Mouse (Mus musculus) gastrocnemius, postnatal 36 days (tissue): ENCODE data around the gene B3galt6. TPM values are rescaled to one million over a fixed set of nuclear protein-coding genes. Genes with fewer than 3 reads are reported as not detected.

Experiments used
- DNase-seq, 2 experiments: peaks; one replicate each; pipeline ENCODE4 v3.0.0; 2022
- intact Hi-C: fragments of 180-260 bp; cut with DNase I; formaldehyde crosslinking; loops from one replicate; pipeline ENCODE4 v1.15.1; 2025
- total RNA-seq, 2 experiments: library from RNA; stranded (reverse); gene quantifications; 2 replicates each; pipeline ENCODE4 v1.2.3; 2021

Gene B3galt6
- total RNA-seq, 2 experiments from 2014 or later, result 1.1 to 1.5 TPM

DNA sequence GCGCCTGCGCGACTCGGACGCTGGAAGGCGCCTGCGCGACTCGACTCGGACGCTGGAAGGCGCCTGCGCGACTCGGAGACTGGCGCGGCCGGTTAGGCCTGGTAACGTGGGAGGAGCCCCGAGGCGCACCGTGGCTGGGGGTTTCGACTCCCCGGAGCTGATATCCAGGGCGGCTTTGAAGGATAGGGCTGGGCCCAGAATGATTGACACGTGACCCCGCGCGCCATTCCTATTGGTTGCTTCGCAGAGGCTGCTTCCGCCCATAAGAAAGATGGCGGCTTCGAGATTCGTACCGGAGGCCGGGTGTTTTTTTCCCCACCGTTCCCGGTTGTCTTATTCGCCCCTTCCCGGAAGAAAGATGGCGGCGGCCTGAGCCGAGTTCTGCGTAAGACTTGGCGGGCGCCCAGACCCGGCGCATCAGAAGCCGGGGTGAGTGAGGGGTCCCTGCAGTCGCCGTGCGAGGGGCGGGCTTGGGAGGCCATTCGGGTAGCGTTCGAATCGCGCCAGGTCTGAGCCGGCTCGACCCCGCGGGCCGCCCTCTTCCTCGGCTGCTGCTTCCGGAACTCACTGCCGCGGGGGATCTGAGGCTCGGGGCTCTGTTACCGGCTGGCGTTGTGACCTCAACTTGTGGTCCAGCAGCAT, 578 bp upstream of the B3galt6 start:
- intact Hi-C loops, result loop anchor here (5.0 kb wide), 2 partner anchors 36 to 39 kb away; no protein-coding TSS in a partner anchor
- DNase-seq, result peak in 1 of 2 experiments; percentile 99

DNA sequence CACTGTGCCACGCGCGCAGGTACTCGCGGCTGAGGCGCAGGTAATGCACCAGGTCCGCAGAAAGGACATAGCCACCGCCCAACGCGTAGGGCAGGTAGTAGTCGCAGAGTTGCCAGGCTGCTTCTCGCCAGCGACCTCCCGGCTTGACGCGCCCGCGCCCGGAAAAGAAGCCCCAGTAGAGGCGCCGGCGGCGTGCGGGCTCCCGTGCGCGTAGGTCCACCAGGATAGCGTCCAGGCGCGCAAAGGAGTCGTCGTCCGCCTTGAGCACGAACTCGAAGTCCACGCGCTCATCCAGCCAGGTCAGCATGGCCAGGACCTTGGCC, 580 bp downstream of the B3galt6 start:
- DNase-seq, result no peak
- intact Hi-C loops, result loop anchor here (5.0 kb wide), 2 partner anchors 35 to 40 kb away; no protein-coding TSS in a partner anchor

DNA sequence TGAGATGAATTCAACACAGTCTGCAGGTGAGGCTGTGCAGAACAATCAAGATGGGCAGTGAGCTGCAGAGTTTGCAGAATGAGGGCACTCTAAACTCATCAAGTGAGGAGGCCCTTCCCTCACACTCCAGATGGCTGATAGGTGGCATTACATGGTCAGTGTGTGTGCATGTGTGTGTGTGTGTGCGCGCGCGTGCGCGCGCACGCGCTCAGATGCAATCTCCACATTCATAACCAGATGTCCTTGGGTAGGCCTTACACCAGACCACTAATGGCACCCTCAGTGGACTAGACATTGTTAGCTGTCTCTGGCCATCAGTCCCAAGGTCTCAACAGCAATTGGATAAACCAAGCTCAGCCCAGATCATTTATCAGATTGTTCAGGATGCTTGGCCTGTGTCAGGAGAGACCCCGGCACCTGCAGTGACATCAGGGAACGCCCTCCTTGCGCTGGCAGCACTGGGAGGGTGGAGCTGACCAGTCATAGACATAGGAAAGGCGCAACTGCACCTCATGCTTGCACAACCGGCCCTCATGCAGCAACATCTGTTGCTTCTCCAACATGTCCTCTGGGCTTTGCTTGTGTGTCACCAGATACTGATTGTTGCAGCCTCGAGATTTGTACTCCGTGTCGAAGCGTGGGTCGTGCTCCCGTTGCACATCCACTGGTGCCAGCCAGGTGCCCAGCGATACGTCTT, 1.1 kb downstream of the B3galt6 start:
- intact Hi-C loops, result loop anchor here (5.0 kb wide), 2 partner anchors 34 to 41 kb away; no protein-coding TSS in a partner anchor

DNA sequence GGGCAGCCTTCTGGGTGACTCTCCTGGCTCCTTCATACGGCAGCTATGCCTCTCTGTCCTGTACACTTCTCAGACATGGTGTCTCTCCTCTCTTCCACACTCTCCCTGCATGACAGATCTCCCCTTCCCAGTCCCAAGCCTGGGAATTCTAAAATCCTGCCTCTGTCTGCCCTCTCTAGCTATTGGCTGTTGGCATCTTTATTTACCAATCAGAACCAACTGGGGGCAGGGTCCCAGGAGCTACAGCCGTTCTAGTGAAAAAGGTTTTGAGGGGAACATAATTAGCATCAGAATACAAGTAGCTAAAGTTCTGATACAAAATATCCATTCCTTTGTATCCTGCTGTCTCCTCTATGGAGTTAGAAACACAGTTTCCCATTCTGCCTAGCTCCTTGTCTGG, 8.7 kb downstream of the B3galt6 start:
- DNase-seq, result no peak
- intact Hi-C loops, result no loop called here

More for the DNA sequence above, 1.1 kb downstream of the B3galt6 start:
- DNase-seq, result no peak

DNA sequence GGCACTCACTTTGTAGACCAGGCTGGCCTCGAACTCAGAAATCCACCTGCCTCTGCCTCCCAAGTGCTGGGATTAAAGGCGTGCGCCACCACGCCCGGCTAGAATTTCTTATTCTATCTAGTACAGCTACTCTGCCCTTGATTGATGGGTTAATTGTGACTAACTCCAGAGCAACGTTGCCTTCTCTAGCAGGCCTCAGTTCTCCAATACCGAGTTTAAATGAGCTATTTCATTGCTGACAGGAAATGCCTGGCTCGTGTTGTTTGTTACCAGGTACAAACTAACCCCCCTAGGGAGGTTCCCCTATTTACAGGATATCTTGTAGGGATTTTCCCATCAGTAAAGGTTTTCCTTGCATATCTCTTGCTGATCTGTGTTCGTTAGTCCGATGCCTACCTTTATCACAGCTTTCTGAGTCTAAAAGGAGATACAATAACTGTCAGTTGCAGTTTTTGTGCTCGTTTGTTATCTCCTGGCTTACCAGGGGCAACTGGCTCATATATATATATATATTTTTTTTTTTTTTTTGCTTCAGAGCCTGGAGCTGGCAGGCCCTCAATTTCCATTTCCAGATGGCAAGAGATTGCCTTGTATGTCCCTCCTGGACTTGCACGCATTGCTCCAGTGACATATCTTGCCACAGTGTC, 10.9 kb downstream of the B3galt6 start:
- DNase-seq, result no peak
- intact Hi-C loops, result no loop called here

DNA sequence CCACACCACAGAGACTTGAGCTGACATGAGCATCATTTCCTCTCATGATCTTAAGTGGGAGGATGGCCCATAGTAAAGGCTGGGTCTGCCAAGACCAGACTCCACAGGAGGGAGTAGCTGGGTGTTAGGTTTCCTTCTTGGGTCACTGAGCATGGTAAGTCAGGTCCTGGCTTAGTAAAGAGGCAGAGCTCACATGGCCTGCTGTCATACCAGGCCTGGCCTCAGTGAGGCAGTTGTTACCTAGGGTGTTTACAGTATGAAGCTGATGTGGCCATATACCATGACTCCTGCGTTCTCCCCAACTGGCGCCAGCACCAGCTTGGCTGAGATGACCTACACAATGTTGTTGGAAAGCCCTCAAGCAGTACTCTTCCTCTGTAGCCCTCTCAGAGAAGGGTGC, 19.2 kb downstream of the B3galt6 start:
- intact Hi-C loops, result loop anchor here (5.0 kb wide), 1 partner anchor 124 kb away; no protein-coding TSS in a partner anchor
- DNase-seq, result no peak

DNA sequence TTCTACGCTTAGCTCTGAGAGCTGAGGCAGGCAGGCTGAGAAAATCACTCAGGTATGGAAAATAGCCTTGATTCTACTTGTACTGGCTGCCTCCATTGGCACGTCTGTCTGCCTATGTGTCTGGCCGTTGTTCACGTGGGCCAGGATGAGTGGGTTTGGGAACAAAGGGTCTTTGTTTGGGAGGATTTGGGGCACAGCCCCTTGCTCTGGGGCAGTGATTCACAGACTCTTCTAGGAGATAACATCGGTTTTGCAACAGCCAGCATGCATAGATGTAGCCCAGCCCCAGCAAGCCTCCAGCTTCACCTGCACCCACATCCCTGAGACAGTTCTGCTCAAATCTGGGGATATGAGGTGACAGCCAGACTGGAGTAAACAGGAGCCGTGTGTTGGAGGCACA, 19.8 kb downstream of the B3galt6 start:
- intact Hi-C loops, result loop anchor here (5.0 kb wide), 1 partner anchor 125 kb away; no protein-coding TSS in a partner anchor
- DNase-seq, result no peak

DNA sequence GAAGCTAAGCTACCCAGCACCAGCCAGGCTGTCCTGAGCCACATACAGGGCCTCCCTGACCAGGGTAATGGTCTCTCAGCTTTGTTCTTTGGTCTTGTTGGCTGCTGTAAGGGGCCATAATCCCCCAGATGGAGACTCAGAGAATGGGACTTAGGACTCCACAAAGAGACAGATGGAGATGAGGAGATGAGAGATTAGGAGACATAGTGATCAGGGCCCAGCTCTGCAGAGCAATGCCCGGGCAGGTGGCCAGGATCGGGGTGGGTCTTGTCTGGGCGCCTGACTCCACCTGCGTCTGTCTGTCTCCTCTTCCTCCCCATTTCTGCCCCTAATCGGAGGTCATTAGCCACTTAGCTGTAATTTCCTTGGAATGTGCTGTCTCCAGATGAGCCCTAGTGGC, 22.2 kb downstream of the B3galt6 start:
- DNase-seq, result no peak
- intact Hi-C loops, result loop anchor here (5.0 kb wide), 1 partner anchor 127 kb away; no protein-coding TSS in a partner anchor

DNA sequence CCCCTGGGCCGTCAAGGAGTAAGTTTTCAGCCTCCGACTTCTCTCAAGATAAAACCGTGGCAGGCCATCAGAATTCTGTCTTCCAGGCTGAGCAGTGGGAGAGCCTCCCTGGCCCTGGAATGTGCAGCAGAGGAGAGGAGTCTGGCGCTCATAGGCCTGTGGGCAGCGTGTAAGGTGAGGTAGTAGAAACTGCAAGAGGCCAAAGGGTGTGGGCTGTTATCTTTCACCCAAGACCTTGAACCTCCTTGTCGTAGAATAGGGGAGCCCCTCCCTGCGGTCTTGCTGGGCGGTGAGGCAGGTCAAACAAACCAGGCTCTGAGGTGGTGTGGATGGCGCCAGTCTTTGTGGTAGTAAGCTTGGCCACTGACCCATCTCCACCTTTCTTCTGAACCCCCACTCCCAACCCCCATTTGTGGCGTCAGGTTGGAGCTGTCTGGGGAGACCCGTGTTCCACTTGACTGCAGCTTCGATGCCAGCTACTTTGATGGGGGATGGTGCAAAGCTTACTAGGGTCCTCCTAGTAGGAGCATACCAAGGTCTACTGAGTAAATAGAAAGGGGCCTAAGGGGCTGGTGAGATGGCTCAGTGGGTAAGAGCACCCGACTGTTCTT, 23.3 kb downstream of the B3galt6 start:
- DNase-seq, result no peak
- intact Hi-C loops, result no loop called here

DNA sequence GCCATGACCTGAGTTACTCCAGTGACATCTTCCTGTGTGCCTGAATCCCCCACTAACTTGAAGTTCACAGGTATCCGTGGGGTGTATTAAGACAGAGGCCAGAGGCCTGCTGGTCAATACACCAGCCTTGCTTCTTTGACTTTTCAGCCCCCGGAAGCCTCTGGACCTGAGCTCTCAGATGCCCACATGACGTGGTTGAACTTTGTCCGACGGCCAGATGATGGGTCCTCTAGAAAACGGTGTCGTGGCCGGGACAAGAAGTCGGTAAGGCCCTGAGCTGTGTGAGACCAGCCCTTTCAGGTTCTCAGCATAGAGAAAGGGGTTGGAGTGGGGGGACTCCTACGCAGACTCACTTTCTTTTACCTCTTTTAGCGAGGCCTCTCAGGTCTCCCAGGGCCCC, 28.1 kb downstream of the B3galt6 start:
- DNase-seq, result no peak
- intact Hi-C loops, result no loop called here

DNA sequence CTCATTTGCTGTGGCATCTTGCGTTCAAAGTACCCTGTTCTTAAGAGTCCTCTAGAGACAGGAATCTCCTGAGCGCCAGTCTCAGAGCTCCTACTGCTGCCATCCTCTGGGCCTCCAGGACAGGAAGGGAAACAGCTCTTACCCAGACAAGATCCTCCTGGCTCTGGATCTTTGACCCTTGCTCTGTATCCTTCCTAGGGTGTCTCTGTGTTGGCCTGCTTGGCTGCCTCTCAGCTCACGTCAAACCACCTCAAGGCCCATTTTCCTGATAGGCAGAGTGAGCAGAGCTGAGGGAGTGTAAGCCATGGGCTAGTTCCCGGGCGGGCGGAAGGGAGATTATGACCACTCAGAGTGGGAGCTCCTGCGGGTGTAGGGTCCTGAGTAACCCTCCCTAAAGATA, 29.3 kb downstream of the B3galt6 start:
- intact Hi-C loops, result no loop called here
- DNase-seq, result no peak

DNA sequence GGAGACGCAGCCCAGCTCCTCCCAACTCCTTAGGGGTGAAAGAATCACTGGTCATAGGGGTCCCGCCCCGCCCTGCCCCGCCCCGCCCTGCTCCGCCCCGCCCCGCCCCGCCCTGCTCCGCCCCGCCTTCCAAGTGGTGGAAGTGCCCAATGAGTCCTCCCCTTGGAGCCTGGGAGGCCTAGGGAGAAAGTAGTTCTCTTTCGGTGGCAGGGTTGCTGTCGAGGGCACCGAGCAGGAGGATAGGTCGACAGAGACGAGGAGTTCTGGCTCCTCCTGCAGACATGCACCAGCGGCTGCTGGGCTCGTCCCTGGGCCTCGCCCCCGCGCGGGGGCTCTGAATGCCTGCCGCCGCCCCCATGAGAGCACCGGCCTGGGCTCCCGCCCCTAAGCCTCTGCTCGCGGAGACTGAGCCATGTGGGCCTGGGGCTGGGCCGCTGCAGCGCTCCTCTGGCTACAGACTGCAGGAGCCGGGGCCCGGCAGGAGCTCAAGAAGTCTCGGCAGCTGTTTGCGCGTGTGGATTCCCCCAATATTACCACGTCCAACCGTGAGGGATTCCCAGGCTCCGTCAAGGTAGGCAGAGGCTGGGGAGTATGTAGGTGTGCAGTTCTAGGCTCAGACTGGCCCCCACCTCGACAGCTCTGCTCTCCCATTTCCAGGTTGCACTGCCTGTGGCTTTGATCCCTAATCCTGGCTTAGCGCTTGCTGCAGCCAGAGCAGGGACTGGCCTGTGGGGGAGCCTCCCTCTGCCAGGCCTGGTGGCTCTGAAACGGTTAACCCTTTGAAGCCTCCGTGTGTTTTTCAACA, 30.1 kb downstream of the B3galt6 start, which contains the start of gene C1qtnf12:
Gene C1qtnf12, plus strand, starts transcription at position 152 of the 805 bp plus-strand sequence.
- intact Hi-C loops, result no loop called here
- peak; percentile 22 to 38 for DNase-seq

DNA sequence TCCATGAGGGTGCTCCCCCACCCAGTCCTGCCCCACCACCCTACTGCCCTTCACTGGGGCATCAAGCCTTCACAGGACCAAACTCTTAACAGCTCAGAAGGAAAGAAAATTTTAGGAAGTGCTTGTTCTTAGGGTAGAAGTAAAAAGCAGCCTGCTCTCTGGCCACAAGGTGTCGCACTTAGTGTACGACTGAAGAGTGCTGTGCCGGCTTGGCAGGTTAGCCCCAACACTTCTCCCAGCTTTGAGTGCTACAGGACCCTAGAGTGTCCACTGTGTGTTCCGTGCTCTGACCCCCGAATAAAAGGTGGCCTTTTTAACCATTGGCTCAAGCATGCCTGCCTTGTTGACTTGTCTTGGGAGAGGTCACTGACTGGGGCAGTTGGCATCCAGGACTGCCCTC, 33.2 kb downstream of the B3galt6 start:
- intact Hi-C loops, result loop anchor here (2.0 to 5.0 kb wide), 2 partner anchors 33 to 142 kb away; partner anchors contain the start of genes B3galt6 and Sdf4
- DNase-seq, result peak; percentile 52 to 65

DNA sequence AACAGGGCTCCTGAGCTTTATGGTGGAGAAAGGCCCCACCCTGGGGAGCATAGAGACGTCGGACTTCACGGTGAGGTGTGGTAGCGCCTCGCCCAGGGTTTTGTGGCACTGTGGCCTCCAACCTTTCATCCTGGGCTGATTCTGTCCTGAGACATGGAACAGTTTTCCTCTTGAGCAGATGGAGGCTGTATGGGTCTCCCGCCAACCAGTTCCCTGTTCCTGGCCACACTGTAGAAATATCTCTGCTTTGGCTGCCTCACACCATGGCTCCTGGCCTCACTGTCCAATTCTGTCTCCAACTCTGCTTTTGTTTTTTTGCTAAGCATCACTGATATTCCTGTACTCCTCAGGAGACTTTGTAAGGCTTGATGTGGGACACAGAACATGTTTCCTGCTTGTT, 37.0 kb downstream of the B3galt6 start:
- DNase-seq, result no peak
- intact Hi-C loops, result loop anchor here (5.0 kb wide), 1 partner anchor 37 kb away; the partner anchor contains the start of genes B3galt6 and Sdf4

DNA sequence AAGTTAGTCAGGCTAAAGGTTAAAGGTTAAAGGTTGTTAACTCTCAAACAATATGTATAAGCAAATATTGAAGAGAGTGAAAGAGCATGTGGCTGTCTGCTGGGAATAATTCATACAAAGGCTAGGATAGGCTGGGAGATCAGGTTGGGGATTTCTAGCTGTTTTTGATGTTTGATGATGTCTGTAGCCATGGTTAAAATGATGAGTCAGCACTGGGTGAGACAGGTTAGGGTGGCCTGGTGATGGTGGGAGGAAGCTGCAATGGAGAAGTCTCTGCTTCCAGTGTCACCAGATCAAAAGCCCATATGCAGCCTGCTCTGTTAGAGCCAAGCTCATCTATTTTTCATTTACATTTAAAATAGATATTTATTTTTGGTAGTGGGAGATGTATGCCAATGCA, 45.4 kb downstream of the B3galt6 start:
- no peak for DNase-seq
- intact Hi-C loops, result no loop called here

DNA sequence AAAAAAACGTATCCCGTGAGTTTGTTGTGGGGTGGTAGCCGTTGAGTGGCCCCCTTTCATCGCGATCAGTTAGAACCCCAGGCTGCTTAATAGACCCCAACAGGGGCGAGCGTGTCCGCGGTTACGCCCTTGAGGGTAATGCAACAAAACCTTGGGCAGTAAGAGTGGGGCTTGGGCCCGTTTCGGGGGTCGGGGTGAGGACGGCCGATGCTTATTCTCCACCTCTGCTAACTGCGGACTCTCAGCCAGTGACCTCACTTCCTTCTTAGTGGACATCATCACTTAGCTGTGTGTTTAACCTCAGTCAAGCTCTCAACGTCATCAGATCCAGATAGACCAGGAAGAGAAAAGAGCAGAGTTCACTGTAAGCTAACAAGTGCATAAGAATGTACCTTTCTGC, 48.2 kb downstream of the B3galt6 start:
- no peak for DNase-seq
- intact Hi-C loops, result loop anchor here (5.0 kb wide), 1 partner anchor 52 kb away; the partner anchor contains the start of genes Acap3 and Pusl1

DNA sequence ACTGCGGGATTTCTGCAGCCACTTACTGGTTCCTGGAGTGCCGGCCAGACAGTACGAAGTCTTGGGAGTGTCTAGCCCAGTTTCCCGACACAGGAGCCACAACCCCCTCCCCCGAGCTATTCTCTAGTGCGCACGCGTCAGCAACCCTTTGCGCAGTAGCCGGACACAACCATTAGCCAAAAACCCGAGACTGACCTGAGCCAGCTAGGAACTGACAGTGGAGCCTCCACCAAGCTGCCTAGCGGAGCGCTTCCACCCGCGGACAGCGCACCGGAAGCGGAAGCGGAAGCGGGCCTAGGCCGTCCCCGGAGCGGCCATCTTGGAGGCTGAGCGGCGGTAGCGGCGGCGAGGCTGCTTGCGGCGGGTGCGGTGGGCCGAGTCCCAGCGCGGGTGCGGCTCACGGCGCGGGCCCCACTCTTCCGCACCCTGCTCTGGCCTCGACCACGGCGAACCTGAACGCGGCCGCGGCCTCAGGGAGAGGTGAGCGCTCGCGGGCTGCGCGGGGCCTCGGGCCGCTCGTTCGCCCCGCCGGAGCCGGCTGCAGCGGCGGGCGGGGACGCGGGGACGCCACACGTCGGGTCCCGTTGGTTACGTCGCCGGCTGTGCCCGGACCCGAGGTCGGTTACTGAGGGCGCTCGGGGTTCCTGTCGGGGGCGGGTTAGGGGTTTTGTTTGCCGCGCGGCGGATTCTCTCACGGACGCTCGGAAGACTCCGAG, 48.8 kb downstream of the B3galt6 start, which contains the start of gene Ube2j2:
Gene Ube2j2, plus strand, starts transcription at position 298 of the 716 bp plus-strand sequence.
- peak; percentile 92 to 99 for DNase-seq
- intact Hi-C loops, result loop anchor here (5.0 kb wide), 1 partner anchor 51 kb away; the partner anchor contains the start of genes Acap3 and Pusl1

DNA sequence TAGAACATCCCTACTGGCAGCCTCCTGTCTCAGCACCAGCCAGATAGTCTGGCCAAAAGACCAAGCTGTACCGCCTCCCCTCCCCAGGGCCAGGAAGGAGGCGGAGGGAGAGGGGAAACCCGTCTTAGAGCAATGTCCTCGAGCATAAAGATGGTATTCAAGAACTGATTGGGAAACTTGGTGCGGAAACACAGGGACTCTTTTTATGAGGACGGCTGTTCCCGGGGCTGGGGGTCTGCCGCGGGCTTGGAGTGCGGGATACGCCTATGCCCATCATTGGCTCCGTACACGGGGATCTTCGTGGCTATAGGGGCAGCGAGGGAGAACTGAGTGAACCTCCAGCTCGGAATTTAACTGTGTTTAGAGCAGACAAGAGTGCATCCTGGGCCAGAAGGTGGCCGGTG, 49.4 kb downstream of the B3galt6 start:
- intact Hi-C loops, result loop anchor here (5.0 kb wide), 1 partner anchor 51 kb away; the partner anchor contains the start of genes Acap3 and Pusl1
- peak in 1 of 2 experiments; percentile 60 for DNase-seq
